ENCODE assay signal across 13 mouse cellular contexts in genomic region chr8:94354571-94354970, GRCm38 (mm10). TPM values are rescaled to one million over a fixed set of nuclear protein-coding genes. Genes with fewer than 3 reads are reported as not detected.
DNase-seq lines count a peak whose midpoint lies in the region; ATAC-seq and TF ChIP-seq lines count a peak whose summit lies in the region.
"Had no signal": no experiment of that assay in that cellular context is flagged by ENCODE, and none has a peak within 500 bp of the region (broad histone marks: within the 10 kb centered on the region; RNA-seq: fewer than 3 reads in every experiment).

No protein-coding gene starts in this region.

- H3K4me1 ChIP-seq in heart, embryonic 12.5 days (replicated peaks) = peaks cover 27% of the 10 kb centered on the region
- H3K4me1 ChIP-seq in stomach, postnatal 0 days (replicated peaks; ENCODE audit: control insufficient read depth, insufficient read depth) = peaks cover 8% of the 10 kb centered on the region; the same call in 1 of the 2 replicates
- H3K4me1 ChIP-seq: embryonic facial prominence, embryonic 12.5 days; hindbrain, embryonic 12.5 days had no signal

- H3K9ac ChIP-seq in heart, embryonic 12.5 days = no peak overlapping the region
- 0 out of 2 replicates have a peak overlapping the region, but pooled peaks have one; percentile 31 for H3K9ac ChIP-seq in stomach, postnatal 0 days (ENCODE audit: low read length)
- H3K9ac ChIP-seq: embryonic facial prominence, embryonic 12.5 days; hindbrain, embryonic 12.5 days; limb, embryonic 15.5 days had no signal

- TF ChIP-seq CTCF in stomach, postnatal 0 days (IDR thresholded peaks at IDR 0.05; ENCODE audit: low read depth) = no peak

- no peak for ATAC-seq in heart, embryonic 12.5 days (ENCODE audit: insufficient number of reproducible peaks, low FRiP score)
- ATAC-seq in hematopoietic stem cell, adult 5-6 weeks (replicated peaks in 1 of 2; ENCODE audit: insufficient read depth in 1 of 2, low FRiP score in 2 of 2, low TSS enrichment in 1 of 2, low read depth in 1 of 2, poor library complexity in 2 of 2, severe bottlenecking in 2 of 2) = peak; percentile 72 to 82; a peak in 3 of 4 replicates
- peak; percentile 88 for ATAC-seq in stomach, postnatal 0 days (ENCODE audit: low FRiP score, low TSS enrichment)

- no peak for TF ChIP-seq EP300 in stomach, postnatal 0 days (optimal IDR thresholded peaks at IDR 0.05)

- 54% methylated on average over 4 of the region's 4 CpGs for WGBS in heart, embryonic 12.5 days
- 41% methylated on average over 4 of the region's 4 CpGs for WGBS in stomach, postnatal 0 days

- no peaks in the 10 kb centered on the region for H3K36me3 ChIP-seq in heart, embryonic 12.5 days
- H3K36me3 ChIP-seq in stomach, postnatal 0 days (ENCODE audit: control insufficient read depth, insufficient read depth, low read length) = no peaks in the 10 kb centered on the region
- H3K36me3 ChIP-seq: embryonic facial prominence, embryonic 12.5 days; hindbrain, embryonic 12.5 days; limb, embryonic 15.5 days had no signal

- H3K4me3 ChIP-seq in heart, embryonic 12.5 days = no peak overlapping the region
- H3K4me3 ChIP-seq in stomach, postnatal 0 days (ENCODE audit: low read depth, low read length) = no peak overlapping the region
- H3K4me3 ChIP-seq: embryonic facial prominence, embryonic 12.5 days; hindbrain, embryonic 12.5 days; limb, embryonic 15.5 days had no signal

- intact Hi-C loops in gastrocnemius, postnatal 14 days (cut with DNase I; ENCODE audit: low total_unique reads) = no loop called here

- DNase-seq in heart, adult 18-20 months = peak; percentile 65 to 74
- peak; percentile 59 for DNase-seq in lung, postnatal 10 days
- peak; percentile 80 for DNase-seq in stomach, postnatal 0 days (ENCODE audit: low spot score)
- no peak for DNase-seq in frontal cortex, postnatal 10 days (ENCODE audit: low spot score in 2 of 2)
- no peak for DNase-seq in gastrocnemius, postnatal 14 days
- DNase-seq in right cerebral cortex, adult 2 months (ENCODE audit: low spot score in 2 of 2) = no peak
- DNase-seq: adrenal gland, adult 2 months had no signal

- H3K9me3 ChIP-seq in heart, embryonic 12.5 days (replicated peaks) = no peaks in the 10 kb centered on the region
- H3K9me3 ChIP-seq in stomach, postnatal 0 days (ENCODE audit: control insufficient read depth, low read length) = no peaks in the 10 kb centered on the region
- H3K9me3 ChIP-seq: embryonic facial prominence, embryonic 12.5 days; hindbrain, embryonic 12.5 days; limb, embryonic 15.5 days had no signal

- no peak overlapping the region for H3K27ac ChIP-seq in heart, embryonic 12.5 days (ENCODE audit: poor library complexity, severe bottlenecking)
- H3K27ac ChIP-seq in stomach, postnatal 0 days (replicated peaks) = peak overlapping the region; percentile 96
- H3K27ac ChIP-seq: embryonic facial prominence, embryonic 12.5 days; hindbrain, embryonic 12.5 days; limb, embryonic 15.5 days had no signal

- no peak overlapping the region for H3K4me2 ChIP-seq in heart, embryonic 12.5 days
- 0 out of 2 replicates have a peak overlapping the region, but pooled peaks have one; percentile 8 for H3K4me2 ChIP-seq in stomach, postnatal 0 days (replicated peaks; ENCODE audit: low read depth)
- H3K4me2 ChIP-seq: embryonic facial prominence, embryonic 12.5 days; hindbrain, embryonic 12.5 days; limb, embryonic 15.5 days had no signal

- H3K27me3 ChIP-seq in heart, embryonic 12.5 days (replicated peaks) = peaks cover 7% of the 10 kb centered on the region; the same call in 1 of the 2 replicates
- H3K27me3 ChIP-seq in stomach, postnatal 0 days (ENCODE audit: control insufficient read depth, insufficient read depth, low read length) = no peaks in the 10 kb centered on the region
- H3K27me3 ChIP-seq: CH12.LX; embryonic facial prominence, embryonic 12.5 days; hindbrain, embryonic 12.5 days; limb, embryonic 15.5 days had no signal

RNA-seq across cellular contexts. Expression of gene Slc12a3, which starts 25.6 kb away (rescaled TPM):
- total RNA-seq in heart, adult 18-20 months (2021) = under 1 TPM; 0.12 to 0.41 TPM
- polyA plus RNA-seq in heart, embryonic 12.5 days (2016; fragmentation: Nextera tagmentation; extraction: Ambion mirVana) = 0.10 TPM in 1 of 2 replicates, not detected in the other
- not detected in 2 replicates for total RNA-seq in hematopoietic stem cell, adult 5-6 weeks (2017)
- 0.10 and 0.22 TPM in 2 replicates for polyA plus RNA-seq in stomach, postnatal 0 days (2015; fragmentation: Nextera tagmentation; extraction: Ambion mirVana)
- total RNA-seq in gastrocnemius, postnatal 14 days (2021) = not detected
- polyA plus RNA-seq: adrenal gland, adult 2 months; hindbrain, embryonic 12.5 days; limb, embryonic 15.5 days had no signal

RNA-seq across cellular contexts. Expression of gene Herpud1, which starts 31.7 kb away (rescaled TPM):
- 100 to 1,000 TPM; 204 to 275 TPM for total RNA-seq in heart, adult 18-20 months (2021)
- polyA plus RNA-seq in heart, embryonic 12.5 days (2016; fragmentation: Nextera tagmentation; extraction: Ambion mirVana) = 73.1 and 74.9 TPM in 2 replicates
- total RNA-seq in hematopoietic stem cell, adult 5-6 weeks (2017) = 74.5 and 93.6 TPM in 2 replicates
- polyA plus RNA-seq in stomach, postnatal 0 days (2015; fragmentation: Nextera tagmentation; extraction: Ambion mirVana) = 224 and 255 TPM in 2 replicates
- total RNA-seq in gastrocnemius, postnatal 14 days (2021) = 10 to 100 TPM; 55.1 to 75.2 TPM

Comparison
In these comparisons a context has a peak if more than half of its experiments do, and no peak if none do; other contexts are left out.
1. DNase-seq: peak in heart, adult 18-20 months (2 of 2), lung, postnatal 10 days (single experiment) and stomach, postnatal 0 days (single experiment); none in frontal cortex, postnatal 10 days (0 of 2), gastrocnemius, postnatal 14 days (single experiment) and right cerebral cortex, adult 2 months (0 of 2).